Mouse (Mus musculus) erythroblast, embryonic 14.5 days (primary cell): ENCODE measurements around the gene Galntl5. TPM values are rescaled to one million over a fixed set of nuclear protein-coding genes. Genes with fewer than 3 reads are reported as not detected.

ENCODE experiments used
- H3K27me3 ChIP-seq: 2 replicates; pipeline ENCODE4 v1.6.1; 2012; ENCODE audit warnings: inconsistent platforms; ENCODE audit not compliant: control insufficient read depth
- H3K36me3 ChIP-seq: 2 replicates; pipeline ENCODE4 v1.6.1; 2012; ENCODE audit warnings: mild to moderate bottlenecking, inconsistent platforms; ENCODE audit not compliant: control insufficient read depth
- H3K4me1 ChIP-seq: 2 replicates; pipeline ENCODE4 v1.6.1; 2012; ENCODE audit warnings: inconsistent platforms; ENCODE audit not compliant: control insufficient read depth
- H3K4me3 ChIP-seq: replicated peaks from 2 replicates; pipeline ENCODE3; 2012; ENCODE audit warnings: moderate library complexity, mild to moderate bottlenecking, inconsistent platforms
- H3K9me3 ChIP-seq: 2 replicates; pipeline ENCODE4 v1.6.1; 2012; ENCODE audit warnings: low read length, inconsistent platforms, mixed read lengths; ENCODE audit not compliant: control insufficient read depth
- GATA1 ChIP-seq: IDR thresholded peaks from 2 replicates; pipeline ENCODE4 v1.6.1; 2012; ENCODE audit warnings: low read length, inconsistent platforms, mixed read lengths
- TAL1 ChIP-seq: IDR thresholded peaks from 3 replicates; pipeline ENCODE4 v1.6.1; 2012; ENCODE audit warnings: low read length, inconsistent platforms, mixed read lengths
- polyA plus RNA-seq: library from polyadenylated mRNA; stranded (reverse); fragments of >175 nt; gene quantifications from 2 replicates; pipeline ENCODE4 v1.2.3, GENCODE M21; 2012

Galntl5 gene
- polyA plus RNA-seq, 1 experiment = not detected

DNA sequence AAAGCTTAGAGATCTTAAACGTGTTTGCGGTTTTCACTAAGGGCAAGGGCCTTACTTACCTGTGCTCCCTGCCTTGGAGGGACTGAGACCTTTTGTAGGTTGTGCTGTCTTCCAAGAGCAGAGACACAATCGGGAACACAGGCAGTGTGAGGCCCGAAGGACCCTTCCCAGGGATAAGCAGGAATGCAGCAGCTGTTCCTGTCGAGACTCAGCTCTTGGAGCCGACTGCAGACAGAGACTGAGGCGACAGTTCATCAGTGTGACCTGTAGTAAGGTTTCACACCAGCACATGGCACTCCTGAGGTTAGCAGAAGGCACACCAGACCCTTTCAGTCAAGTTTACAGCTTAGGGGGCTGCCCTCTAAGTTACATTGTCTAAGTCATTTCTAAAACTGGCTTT is 81.0 kb downstream of the Galntl5 start:
- Histone ChIP-seq H3K36me3 (peaks cover 6% of the 10 kb centered on the region; the same call in 1 of the 2 replicates), H3K27me3 (no peaks in the 10 kb centered on the region), H3K4me3 (no peak overlapping the region), H3K9me3 (no peaks in the 10 kb centered on the region), H3K4me1 (no peaks in the 10 kb centered on the region)
- no peak for TF ChIP-seq GATA1
- no peak for TF ChIP-seq TAL1

DNA sequence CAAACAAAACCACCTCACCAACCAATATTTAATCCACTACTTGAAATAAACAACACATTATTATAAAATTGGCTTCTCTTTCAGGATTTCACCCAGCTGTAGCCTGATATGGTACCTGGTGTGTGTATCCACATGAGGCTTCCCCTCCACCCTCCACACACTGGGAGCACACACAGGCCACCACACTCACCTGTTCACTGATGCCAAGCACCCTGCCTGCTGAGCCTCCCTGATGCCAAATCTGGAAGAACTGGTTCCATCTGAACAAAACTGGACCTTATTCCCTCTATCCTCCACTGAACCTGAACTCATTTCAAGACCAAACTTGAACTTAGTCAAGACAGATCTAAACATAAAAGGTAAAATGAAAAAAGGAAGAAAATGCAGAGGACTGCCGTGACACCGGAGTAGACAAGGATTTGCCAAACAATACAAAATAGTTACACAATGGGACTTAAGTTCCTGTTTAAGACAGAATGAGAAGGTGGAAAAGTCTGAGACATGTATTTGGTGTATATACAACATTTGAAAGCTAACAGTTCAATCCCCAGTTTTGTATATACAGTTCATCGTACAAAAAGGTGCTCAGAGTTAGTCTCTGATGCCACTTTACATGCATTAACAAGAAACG is 87.1 kb downstream of the Galntl5 start:
- Histone ChIP-seq H3K4me1 (no peaks in the 10 kb centered on the region), H3K27me3 (no peaks in the 10 kb centered on the region), H3K4me3 (no peak overlapping the region), H3K9me3 (no peaks in the 10 kb centered on the region), H3K36me3 (peaks cover 34% of the 10 kb centered on the region)
- TF ChIP-seq GATA1 (no peak), TAL1 (no peak)

Other genes with a start within 250 kb of the Galntl5 start
- 0.07 and 0.14 TPM in 2 replicates for gene Prkag2, start 80.8 kb upstream of the Galntl5 start, polyA plus RNA-seq
- 0.01 and 0.02 TPM in 2 replicates for gene Galnt11, start 40.4 kb downstream of the Galntl5 start, polyA plus RNA-seq
- not detected in 2 replicates for gene E130116L18Rik, start 41.7 kb downstream of the Galntl5 start, polyA plus RNA-seq